Mouse (Mus musculus) left cerebral cortex, postnatal 36 days (tissue): ENCODE results near the gene Slc17a7. TPM values are rescaled to one million over a fixed set of nuclear protein-coding genes. Genes with fewer than 3 reads are reported as not detected.

Experiments used
- DNase-seq, 2 experiments: peaks; one replicate each; pipeline ENCODE4 v3.0.0; 2021 to 2022; ENCODE audit warnings: low spot score in 2 of 2, mixed read lengths in 1 of 2
- intact Hi-C: fragments of 180-260 bp; cut with DNase I; formaldehyde crosslinking; loops from one replicate; pipeline ENCODE4 v1.15.1; 2025
- total RNA-seq, 2 experiments: library from RNA; stranded (reverse); gene quantifications; 2 replicates each; pipeline ENCODE4 v1.2.3; 2021

The Slc17a7 gene
- total RNA-seq, 2 experiments from 2014 or later: 1,276 to 1,585 TPM

DNA sequence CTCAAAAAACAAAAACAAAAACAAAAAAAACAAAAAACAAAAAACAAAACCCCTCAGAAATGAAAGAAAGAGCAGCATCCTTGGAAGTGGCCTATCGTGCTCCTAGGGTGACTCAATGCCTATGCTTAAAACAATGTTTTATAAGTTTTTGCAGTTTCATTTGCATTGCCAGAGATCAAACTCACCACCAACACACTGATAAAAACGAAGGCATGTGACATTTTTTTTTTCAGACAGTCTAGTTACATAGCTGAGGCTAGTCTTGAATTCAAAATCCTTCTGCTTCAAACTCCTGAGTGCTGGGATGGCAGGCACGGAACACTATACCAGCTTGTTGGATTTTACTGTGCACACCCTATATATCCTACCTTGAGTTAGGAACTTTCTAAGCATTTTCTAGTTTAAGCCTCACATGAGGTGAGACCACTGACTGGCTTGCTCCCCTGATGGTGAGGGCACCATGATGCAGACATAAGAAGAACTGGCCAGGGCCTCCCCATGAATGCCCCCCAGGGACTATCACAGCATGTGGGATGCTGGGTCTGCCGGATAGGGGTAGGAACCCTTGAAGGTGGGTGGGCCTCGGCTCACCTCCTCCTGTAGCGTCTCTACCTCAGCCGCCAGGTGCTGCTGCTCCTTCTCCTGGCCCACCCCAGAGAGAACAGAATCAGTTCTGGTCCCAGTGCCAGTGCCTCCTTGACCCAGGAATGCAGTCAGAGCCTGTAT lies 29.0 kb downstream of the Slc17a7 start:
- no peak for DNase-seq
- intact Hi-C loops: no loop called here

DNA sequence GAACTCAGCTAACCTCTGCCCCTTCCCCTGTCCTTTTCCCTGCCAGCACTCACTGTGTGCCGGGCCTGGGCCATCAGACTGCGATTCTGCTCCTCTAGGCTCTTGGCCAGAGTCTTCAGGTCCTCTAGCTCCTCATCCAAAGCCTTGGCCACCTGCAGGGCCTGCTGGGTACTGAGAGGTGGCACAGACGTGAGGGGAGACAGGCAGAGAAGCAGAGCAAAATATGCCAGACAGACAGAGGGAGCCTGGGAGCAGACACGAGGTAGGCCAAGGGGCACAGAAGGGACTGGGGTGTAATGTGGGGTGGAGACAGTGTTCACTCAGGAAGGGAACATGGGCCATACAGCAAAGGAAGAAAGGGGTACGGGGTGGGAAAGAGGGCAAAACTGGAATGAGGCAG lies 29.7 kb downstream of the Slc17a7 start:
- intact Hi-C loops: no loop called here
- DNase-seq: no peak

DNA sequence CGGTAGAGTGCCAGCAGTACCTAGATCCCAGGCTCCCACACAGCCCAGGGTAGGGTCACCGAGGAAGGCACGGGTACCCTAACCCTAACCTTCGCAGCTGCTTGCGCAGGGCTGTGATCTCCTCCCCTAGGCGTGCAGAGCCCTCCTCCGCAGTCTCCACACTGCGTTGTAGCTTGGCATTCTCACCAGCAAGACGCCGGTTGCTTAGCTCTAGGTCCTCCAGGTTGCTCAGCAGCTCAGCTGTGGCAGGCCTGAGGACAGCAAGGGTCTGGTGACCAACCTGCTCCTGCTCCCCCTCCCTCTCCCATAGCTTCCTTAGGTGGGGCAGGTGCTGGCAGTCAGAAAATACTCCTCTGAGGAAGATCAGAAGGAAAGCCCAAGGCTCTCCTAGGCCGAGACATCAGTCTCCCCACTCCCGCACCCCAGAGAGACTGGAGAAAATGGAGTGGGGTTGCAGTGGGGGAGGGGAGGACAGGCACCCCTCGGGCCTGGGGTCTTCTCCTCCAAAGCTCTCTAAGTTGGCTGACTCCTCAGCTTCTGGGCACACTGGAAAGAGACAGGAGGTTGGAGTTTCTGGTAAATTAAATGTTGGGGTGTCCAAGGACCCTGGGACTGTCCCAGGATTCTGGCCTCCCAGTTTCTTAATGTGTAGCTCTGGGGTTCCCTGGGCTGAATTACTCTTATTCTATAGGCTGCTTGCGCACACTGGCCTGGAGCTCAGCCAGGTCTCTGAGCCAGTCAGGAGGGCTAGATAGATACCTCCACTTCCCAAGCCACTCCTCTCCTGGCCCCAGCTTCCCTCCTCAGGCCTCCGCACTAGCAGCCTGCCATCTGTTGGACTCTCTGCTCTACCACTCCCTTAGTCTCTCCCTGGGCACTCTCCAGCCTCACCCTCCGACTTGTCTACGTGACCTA lies 30.4 kb downstream of the Slc17a7 start:
- no peak for DNase-seq
- intact Hi-C loops: no loop called here

DNA sequence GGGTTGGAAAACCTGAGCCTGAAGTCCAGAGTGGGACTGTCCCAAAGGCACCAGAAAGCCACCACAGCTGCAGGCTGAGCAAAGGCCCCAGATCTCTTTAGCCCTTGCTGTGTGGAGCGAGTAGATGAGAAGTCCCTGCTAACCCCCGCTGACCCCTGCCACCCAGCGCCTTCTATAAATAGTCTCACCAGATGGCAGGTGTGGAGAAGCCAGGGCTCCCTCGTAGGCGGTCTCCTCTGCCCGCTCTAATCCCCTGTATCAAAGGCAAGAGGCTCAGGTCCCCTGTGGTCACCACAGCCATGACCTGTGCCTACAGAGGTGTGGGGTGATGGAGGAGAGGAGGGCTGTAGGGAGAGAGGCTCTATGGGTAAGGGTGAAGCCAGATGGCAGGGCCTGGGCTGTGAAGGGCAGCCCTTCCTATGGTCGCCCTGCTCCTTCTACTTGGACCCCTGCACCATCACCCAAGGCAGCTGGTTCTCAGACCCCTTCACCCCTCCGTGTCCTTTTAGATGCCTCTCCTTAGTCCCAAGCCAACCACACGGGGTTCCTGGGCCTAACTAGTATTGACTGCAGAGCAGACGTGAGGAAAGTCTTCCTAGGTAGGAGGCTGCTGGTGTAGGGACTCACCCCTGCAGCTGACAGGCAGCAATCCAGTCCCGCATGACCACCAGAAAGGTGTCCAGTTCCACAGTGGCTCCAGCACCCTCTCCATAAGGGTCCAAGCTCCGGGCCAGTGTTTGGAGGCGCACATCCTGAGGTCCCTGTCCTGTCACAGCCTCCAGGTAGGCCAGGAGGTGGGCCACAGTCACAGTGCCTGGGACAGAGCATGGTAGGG lies 31.8 kb downstream of the Slc17a7 start:
- intact Hi-C loops: loop anchor here (2.0 kb wide), 1 partner anchor 33 kb away; the partner anchor contains the start of gene Slc17a7
- no peak for DNase-seq

DNA sequence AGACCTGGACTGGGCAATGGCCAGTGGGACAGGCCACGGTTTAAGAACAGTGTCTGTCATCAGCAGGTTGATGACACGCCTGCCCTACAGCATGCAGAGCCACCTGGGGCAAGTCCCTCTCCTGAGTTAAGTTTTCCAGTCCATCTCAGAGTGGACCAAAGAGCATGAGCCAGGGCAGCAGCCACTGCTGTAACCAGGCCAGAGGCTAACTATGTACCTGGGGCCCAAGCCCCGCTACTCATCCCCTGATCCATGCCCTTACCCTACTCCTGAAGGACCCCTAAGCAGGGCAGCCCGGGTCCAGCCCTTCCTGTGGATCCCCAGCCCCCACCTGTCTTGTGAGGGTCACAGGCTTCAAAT lies 32.4 kb downstream of the Slc17a7 start:
- DNase-seq: no peak
- intact Hi-C loops: loop anchor here (2.0 kb wide), 1 partner anchor 33 kb away; the partner anchor contains the start of gene Slc17a7

DNA sequence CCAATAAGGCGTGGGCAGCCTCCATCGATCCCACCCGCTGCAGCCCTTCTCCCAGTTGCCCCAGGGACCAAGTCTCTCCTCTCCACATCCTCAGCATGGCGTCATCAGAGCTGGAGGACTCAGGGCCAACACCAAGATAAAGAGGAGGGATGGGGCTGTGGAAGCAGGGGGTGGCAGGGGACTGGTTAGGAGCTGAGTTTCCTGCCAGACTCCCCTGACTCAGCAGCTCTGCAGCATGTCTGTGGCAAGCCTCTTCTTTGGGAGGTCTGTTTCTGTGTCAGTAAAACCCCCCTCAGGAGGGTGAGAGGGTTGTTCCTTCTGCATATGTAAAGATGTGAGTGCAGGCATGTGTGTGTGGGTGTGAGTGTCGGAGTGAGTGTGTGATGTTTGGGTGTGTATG lies 33.2 kb downstream of the Slc17a7 start:
- intact Hi-C loops: loop anchor here (2.0 kb wide), 1 partner anchor 34 kb away; the partner anchor contains the start of gene Slc17a7
- DNase-seq: no peak

DNA sequence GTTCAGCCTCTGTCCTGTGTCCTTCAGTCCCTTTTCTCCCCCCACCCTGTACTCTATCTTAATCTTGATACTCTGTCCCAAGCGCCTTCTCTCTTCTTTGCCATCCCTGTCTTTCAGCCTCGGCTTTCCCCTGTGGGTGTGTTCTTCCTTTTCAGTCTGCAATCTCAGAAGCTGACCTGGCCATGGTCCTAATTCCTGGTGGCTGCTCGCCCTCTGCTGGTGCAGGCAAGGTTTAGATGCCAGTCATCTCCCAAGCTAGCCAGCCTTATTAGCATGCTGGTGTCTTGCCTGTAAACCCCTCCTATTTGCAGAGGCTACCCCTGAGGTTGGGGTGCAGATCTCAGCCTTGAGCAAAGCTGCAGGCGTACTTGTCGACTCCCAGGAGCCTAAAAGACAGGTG lies 34.7 kb downstream of the Slc17a7 start:
- DNase-seq: peak; percentile 69 to 75
- intact Hi-C loops: no loop called here

DNA sequence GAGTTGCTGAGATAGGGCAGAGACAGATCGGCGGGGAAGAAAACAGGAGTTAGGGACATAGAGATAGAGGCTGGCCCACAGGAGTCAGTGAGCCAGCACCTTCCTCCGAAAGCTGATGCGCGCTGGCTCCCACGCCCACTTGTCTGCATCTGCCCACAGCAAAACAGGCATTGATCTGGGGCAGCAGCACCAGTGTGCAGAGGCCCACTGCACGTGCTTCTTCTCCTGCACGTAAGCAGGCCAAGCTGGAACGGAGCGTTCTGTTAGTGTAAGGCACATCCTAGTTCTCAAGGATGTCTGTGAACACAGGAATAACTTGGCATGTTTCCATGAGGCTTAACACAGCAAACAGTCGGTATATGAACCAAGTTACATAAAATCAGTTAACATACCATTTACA lies 35.2 kb downstream of the Slc17a7 start:
- peak; percentile 64 to 75 for DNase-seq
- intact Hi-C loops: no loop called here

DNA sequence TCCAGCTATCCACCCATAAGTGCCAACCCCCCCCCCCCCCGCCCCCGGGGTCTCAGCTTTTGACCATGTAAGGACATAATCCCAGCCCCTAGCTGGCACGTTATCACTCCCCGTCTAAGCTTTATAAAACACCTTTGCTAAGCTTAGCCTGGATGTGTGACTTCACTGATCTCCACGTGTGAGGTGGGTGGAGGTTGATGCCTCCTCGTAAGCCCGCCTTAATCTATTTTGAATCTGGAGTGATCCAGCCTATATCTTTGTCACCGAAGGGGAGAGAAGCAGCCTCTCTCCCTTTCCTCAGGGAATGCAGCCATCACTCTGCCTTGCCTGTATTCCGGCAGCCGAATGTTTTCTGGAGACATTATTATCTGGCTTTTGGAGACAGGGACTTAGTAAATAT lies 38.9 kb downstream of the Slc17a7 start:
- DNase-seq: no peak
- intact Hi-C loops: no loop called here

DNA sequence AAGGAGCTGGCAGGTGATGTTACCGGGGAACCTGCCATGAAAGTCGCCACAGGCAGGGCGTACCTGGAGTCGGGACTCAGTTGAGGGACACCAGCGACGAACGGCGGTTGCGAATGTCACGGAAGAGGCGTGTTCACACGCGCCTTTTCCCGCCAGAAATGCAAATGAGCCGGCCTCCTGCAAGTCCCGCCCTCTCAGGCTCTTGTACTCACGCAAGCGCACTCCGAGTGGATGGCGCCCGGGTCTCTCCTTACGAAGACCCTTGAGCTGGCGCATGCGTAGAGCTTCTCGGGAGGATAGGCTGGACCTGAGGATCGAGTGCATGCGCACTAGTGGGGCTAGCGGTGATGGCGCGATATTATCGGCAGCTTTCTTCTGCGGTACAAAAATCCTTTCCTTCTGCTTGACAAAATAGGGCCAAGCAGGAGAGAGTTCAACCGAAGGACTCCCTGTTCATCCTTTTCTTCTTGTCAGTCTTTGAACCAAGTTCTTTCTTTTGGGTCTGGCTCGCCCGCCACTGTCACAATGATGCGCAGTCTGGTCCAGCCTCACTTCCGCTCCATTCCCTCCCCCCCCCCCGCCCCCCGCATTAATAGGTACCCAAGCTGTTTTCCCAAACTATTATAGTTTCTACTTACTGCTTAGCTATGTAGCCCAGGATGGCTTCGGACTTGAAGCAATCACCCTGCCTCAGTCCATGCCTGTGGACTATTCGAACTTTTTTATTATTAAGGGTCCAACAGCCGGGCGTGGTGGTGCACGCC lies 40.8 kb downstream of the Slc17a7 start, which contains the start of gene Ccdc155:
TSS of gene Ccdc155 (minus strand) at position 513 of the 764 bp plus-strand sequence.
- peak; percentile 90 to 91 for DNase-seq

DNA sequence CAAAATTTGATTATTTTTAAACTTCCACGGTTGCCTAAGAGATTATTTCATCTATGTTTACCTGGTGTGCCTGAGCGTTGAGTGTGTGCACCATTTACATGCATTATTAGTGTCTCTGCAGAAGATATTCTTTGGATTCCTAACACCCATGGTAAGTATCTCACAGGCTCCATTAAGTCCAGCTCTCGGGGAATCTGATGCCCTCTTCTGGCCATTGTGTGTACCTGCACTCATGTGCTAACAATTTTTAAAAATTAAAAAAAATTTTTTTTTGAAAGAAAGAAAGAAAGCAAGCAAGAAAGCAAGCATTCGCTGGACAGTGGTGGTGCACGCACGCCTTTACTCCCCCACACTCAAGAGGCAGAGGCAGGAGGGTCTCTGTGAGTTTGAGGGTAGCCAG lies 44.5 kb downstream of the Slc17a7 start:
- intact Hi-C loops: no loop called here

More for the DNA sequence above, 40.8 kb downstream of the Slc17a7 start, which contains the start of gene Ccdc155:
- intact Hi-C loops: no loop called here

DNA sequence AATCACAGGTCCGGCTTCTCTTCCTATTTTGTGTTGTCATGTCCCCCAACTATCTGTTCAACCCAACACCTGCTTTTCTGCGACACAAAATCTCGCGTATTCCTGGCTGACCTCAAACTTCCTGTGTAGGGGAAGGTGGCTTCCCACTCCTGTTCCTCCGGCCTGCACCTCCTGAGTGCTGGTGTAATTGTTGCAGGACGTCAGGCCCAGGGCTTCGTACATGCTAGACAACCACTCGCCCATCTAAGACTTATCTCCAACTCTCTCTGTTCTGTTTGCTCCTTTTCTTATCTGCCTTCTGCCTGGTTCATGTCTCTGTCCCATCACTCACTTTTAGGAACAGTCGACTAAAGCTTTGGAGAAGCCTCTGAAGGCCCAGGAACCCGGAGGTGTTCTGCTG lies 47.3 kb downstream of the Slc17a7 start:
- no peak for DNase-seq
- intact Hi-C loops: no loop called here

More for the DNA sequence above, 44.5 kb downstream of the Slc17a7 start:
- no peak for DNase-seq

DNA sequence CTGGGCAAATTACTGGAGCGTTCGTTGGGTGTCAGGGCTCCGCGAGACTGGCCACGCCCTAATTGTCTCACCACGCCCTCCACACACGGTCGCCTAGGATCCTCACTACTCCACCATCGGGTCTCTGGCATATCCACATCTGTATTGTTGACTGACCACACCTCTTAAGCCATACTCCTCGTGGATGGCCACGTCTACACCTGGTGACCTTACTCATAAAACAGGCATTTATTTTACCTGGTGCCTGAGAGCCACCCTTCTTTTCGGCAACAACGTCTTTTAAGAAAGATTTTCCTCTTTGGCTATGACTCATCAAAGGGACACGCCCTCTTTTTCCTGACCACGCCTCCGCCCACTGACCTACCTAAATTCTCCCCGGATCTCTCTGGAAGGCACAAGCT lies 48.1 kb downstream of the Slc17a7 start, which contains the start of gene Dkkl1:
TSS of gene Dkkl1 (minus strand) at position 297 of the 401 bp plus-strand sequence.
- intact Hi-C loops: no loop called here
- DNase-seq: no peak

DNA sequence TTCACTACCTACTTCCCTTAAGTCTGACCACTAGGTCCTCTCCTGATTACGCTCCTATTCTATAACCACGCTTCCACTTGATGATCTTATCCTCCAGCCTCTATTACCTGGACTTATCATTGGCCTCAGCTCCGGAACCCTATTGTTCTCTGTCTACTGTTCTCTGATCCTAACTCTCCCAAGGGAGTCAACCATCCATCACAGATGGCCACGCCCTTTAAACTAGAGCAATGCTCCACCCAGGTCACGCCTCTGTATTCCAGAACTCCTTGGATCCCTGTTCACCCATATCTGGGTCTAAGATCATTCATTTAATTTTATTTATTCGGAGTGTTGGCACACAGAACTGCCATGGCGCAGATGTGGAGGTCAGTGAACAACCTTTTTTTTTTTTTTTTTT lies 48.6 kb downstream of the Slc17a7 start:
- intact Hi-C loops: no loop called here
- no peak for DNase-seq

DNA sequence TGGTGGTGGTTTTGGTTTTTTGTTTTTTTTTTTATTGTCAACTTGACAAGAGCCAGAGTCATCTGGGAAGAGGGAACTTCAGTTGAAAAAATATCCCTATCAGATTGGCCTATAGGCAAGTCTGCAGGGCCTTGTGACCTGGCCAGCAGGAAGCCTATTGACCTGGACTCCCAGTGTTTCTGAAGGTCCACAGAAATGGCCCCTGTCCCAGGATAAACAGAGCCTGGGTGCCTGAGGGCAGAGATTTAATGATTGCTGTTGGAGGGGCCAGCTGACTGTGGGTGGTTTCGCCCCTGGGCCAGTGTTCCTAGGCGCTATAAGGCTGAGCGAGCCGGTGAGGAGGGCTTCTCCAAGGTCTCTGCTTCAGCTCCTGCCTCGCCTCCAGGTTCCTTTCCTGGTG lies 50.0 kb downstream of the Slc17a7 start:
- intact Hi-C loops: no loop called here

DNA sequence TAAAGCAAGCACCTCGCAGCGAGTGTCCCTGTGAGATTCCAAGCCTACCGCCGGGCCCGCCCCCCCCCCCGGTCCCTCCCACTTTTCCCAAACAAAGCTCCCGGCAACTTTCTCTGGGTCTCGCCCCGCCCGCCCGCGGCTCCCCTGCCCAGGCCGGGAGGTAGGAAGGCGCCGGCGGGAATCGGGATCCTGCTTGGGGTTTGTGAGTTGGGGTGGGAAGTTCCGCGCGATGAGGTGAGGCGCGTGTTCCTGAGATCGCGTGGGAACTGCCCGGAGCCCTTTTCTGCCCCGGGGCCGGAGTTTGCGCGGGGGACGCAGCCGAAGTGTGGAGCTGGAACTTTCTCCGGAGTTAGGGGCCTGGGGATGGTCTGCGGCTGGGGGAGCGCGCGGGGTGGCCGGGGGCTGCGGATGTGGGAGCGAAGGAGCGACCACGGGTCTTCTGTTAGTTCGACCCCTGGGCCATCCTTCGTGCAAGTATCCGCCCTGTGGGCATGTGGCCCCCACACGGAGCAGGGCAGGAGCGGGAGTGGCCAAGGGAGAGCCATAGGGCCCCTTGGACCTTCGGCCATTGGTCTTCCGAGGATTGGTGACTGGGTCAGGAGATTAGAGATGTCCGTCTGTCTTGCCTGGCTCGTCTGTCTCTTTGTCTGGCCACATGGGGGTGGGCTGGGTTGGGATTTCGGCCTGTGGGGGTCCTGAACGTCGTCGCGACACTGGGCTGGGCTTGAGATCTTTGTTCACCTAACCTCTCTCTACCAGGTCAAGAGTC lies 52.1 kb downstream of the Slc17a7 start, which contains the start of gene Tead2:
TSS of gene Tead2 (plus strand) at position 81 of the 769 bp plus-strand sequence.
- no peak for DNase-seq
- intact Hi-C loops: no loop called here

More for the DNA sequence above, 50.0 kb downstream of the Slc17a7 start:
- DNase-seq: no peak

DNA sequence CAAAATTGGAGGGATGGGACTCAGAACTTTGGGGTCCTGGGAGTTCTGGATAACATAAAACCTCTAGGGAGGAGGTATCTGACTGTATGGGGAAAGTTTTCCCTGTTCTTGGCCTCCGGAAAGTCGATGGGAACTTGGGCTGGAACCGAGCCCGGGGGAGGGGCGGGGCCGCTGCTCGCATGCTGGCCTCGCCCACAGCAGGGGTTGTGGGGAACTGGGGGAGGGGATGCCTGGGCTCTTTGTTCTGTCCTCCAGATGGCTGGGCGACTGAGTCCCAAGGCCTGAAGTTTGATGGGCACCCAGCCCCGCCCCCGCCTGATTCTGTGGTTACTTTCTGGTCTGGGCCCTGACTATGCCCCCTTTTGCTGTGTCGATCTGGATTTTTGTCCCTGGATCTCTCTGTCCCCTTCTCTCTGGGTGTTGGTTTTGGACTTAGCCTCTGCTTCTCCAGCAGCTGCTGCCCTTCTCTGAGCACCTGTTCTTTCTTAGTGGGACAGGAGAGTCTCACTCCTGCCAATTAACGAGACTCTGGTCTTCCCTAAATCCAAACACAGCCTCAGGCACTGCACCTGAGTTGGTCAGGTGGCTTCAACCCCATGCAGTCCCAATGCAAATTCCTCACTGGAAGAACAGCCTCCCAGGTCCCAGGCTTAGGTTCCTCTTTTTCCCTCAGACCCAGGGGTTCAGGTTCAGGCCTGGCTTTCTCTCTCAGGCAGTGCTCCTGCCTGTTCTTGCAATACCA lies 52.9 kb downstream of the Slc17a7 start:
- intact Hi-C loops: no loop called here
- no peak for DNase-seq
